Mouse (Mus musculus) spleen, postnatal 10 days (tissue): Measurements from ENCODE around the gene Vwc2l.

ENCODE experiments used
- DNase-seq, 2 experiments: peaks; one replicate each; pipeline ENCODE4 v3.0.0; 2021 to 2022; ENCODE audit warnings: low spot score in 2 of 2

The Vwc2l gene

DNA sequence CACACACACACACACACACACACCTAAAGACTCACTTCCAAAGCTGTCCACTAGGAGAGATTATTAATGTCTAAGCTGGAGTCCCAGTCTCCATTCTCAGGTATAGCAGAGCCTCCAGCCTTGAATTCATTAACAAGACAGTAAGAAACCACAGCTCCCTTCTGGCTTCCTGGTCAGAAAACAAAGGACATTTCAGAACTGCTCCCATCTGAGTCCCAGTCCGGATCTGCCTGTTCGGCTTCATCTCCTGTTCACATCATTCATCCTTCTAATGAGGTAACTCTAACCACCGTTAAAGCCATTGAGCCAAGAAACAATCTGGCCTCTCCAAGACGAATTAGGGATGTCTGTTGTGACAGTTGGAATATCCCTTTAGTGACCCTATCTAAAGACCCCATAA is 185.7 kb downstream of the Vwc2l start:
- no peak for DNase-seq

DNA sequence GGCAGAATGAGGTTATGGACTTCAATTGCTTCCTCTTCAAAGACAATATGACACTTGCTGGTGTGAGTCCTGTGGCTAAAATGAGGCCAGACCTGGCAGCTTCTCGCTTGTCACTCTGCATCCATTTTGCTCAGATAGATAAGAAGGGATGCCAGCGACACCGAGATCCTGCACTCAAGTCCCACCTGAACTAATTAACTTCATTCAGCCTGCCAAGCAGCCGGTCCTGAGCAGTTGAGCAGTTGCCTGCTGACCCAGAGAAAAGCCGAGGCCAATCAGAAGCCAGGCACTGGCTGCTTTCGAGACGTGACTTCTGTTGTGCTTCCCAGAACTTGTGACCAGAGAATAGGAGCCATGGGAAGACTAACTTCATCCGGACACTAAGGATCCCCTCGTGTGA is 187.6 kb downstream of the Vwc2l start:
- DNase-seq, result no peak

DNA sequence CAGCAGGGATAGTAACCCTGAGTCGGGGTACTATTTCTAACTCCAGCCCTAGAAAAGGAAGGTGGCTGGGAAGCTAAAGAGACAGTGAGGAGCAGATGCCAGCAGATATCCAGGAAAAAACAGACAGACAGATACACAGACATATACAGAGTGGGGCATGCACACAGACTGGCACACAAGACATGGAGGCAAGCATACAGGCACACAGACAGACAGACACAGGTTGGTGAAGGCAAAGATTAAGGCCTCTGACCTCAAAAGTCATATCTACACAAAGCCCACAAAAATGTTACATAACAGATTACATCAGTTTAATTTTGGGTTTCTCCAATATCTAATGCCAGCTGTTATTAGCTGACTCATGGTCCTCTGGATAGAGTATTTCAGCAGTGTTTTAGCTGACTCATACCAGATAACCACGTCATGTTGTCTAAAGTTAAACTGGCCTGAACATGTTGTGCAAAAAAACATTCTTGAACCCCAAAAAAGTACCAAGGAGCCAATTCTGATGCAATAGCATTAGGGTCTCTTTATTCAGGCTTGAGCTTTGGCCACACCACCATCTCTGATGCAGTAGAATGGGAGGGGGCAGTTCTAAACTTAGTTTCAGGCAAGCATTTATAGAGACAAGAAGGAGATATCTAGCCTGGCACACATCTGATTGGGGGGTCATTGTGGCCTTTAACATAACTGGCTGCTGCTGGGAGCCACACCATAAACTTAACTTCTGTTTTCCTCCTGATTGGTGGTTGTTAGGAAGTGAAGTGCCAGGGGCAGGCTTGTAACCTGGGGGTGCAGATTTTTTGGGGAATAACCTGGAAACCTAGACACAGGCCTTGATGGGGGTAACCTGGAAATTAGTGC is 192.9 kb downstream of the Vwc2l start:
- no peak for DNase-seq

DNA sequence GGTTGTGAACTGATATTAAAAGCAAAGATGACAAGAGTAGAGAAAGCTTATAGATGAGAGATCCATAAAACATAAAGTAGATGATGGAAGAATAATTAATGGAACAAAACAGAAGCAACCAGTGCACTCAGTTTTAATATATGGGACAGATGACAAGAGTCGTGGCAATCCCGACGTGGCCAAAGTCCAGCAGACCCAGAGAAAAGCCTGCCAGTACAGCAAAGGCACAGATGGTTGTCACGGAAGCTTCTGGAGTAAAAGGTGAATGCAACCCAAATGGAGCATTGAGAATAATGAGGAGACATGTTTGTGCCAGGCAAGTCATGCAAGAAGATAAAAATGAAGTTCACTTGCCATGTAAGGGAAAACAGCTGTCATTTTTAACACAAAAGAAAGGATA is 207.5 kb downstream of the Vwc2l start:
- no peak for DNase-seq
